Mouse (Mus musculus) ES-Bruce4 (cell line): ENCODE data around the gene Lysmd1. TPM values are rescaled to one million over a fixed set of nuclear protein-coding genes. Genes with fewer than 3 reads are reported as not detected.

ENCODE experiments used
- H3K27ac ChIP-seq: 2 replicates; pipeline ENCODE4 v1.5.1; 2012; ENCODE audit warnings: low read length, inconsistent platforms; ENCODE audit not compliant: insufficient read depth
- H3K27me3 ChIP-seq: 2 replicates; pipeline ENCODE4 v1.6.1; 2012; ENCODE audit warnings: mild to moderate bottlenecking, low read length, inconsistent platforms; ENCODE audit not compliant: control insufficient read depth, poor library complexity, insufficient read depth, severe bottlenecking
- H3K36me3 ChIP-seq: 2 replicates; pipeline ENCODE4 v1.6.1; 2012; ENCODE audit warnings: inconsistent platforms, mild to moderate bottlenecking, low read length, moderate library complexity; ENCODE audit not compliant: control insufficient read depth, poor library complexity, insufficient read depth, severe bottlenecking
- H3K4me1 ChIP-seq: one replicate; pipeline ENCODE4 v1.8.1; 2011; ENCODE audit warnings: low read length; ENCODE audit not compliant: control insufficient read depth, insufficient read depth
- H3K4me3 ChIP-seq: 2 replicates; pipeline ENCODE4 v1.5.1; 2011; ENCODE audit warnings: low read depth, mild to moderate bottlenecking, low read length
- H3K9ac ChIP-seq: 2 replicates; pipeline ENCODE4 v1.6.1; 2012; ENCODE audit warnings: low read depth, mild to moderate bottlenecking, inconsistent platforms; ENCODE audit not compliant: poor library complexity, severe bottlenecking
- H3K9me3 ChIP-seq: replicated peaks from 2 replicates; pipeline ENCODE4 v1.6.1; 2012; ENCODE audit warnings: mild to moderate bottlenecking, low read length, inconsistent platforms; ENCODE audit not compliant: control insufficient read depth, poor library complexity, insufficient read depth, severe bottlenecking
- CTCF ChIP-seq: IDR thresholded peaks from one replicate; pipeline ENCODE4 v1.8.1; 2011; ENCODE audit warnings: low read depth, low read length
- EP300 ChIP-seq: IDR thresholded peaks from 2 replicates; pipeline ENCODE4 v1.6.1; 2011; ENCODE audit warnings: low read depth, low read length; ENCODE audit not compliant: insufficient read depth
- POLR2A ChIP-seq: IDR thresholded peaks from one replicate; pipeline ENCODE4 v1.8.1; 2011; ENCODE audit warnings: low read length; ENCODE audit not compliant: insufficient read depth
- polyA plus RNA-seq: library from polyadenylated mRNA; stranded (reverse); fragments of >200 nt; gene quantifications from 2 replicates; pipeline ENCODE4 v1.2.4, GENCODE M21; 2011; ENCODE audit warnings: low read depth; ENCODE audit not compliant: missing spikeins, insufficient read depth, insufficient read length

The Lysmd1 gene
- 4.0 and 5.7 TPM in 2 replicates for polyA plus RNA-seq

DNA sequence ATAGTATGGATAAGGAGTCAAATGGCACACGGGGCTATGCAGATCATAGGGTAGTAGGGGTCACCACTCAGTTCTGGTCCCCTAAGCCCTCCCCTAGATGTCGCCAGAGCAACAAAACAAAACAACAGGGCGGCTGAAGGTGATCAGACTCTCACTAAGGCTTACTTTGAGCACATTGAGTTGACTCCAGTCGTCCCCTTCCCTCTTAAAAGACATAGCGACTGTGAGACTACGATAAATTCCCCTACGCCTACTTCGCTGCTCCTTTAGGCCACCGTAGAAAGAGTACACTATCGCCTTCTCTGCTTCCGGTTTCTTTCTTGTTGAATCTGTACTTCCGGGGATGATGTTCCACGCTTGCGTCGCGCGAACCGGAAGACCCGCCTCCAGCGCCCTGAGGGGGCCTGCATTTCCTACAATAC, at the start of gene Lysmd1, which contains the start of gene Scnm1:
TSS of gene Lysmd1 (plus strand) at position 409 of the 422 bp plus-strand sequence.
TSS of gene Scnm1 (minus strand) at position 332 of the 422 bp plus-strand sequence.
- H3K4me3 ChIP-seq: peak within 1 kb of the TSS; percentile 93
- no peaks in the 10 kb centered on the region for H3K27me3 ChIP-seq
- no peaks in the 10 kb centered on the region for H3K9me3 ChIP-seq
- peaks cover 2% of the 10 kb centered on the region for H3K4me1 ChIP-seq
- H3K27ac ChIP-seq: peak within 1 kb of the TSS; percentile 44
- TF ChIP-seq CTCF (peak; percentile 2), EP300 (no peak), POLR2A (no peak)
- H3K9ac ChIP-seq: peak within 1 kb of the TSS; percentile 69
- peaks cover 3% of the 10 kb centered on the region; the same call in 1 of the 2 replicates for H3K36me3 ChIP-seq

DNA sequence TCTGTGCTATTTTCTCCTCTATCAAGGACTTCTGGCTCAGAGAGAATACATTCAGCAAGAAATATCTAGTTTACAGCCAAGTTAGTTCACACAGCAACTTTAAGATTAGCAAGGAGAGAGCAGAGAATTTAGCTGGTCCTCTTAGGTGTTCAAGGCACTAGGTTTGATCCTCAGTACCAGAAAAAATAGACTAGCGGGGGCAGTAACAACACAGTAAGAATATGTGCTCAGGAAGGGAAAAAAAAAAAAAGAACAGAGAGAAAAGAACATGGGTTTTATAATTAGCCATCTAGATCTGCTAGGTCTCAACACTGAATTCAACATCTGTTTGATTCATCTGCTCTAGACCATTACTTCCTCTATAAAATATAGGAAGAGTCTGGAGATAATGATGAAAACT, 45.8 kb upstream of the Lysmd1 start:
- no peaks in the 10 kb centered on the region for H3K9me3 ChIP-seq
- H3K36me3 ChIP-seq: peaks cover 6% of the 10 kb centered on the region
- TF ChIP-seq EP300 (no peak), CTCF (no peak), POLR2A (no peak)
- H3K27ac ChIP-seq: no peak overlapping the region
- H3K4me3 ChIP-seq: no peak overlapping the region
- H3K9ac ChIP-seq: no peak overlapping the region
- no peaks in the 10 kb centered on the region for H3K27me3 ChIP-seq
- no peaks in the 10 kb centered on the region for H3K4me1 ChIP-seq

DNA sequence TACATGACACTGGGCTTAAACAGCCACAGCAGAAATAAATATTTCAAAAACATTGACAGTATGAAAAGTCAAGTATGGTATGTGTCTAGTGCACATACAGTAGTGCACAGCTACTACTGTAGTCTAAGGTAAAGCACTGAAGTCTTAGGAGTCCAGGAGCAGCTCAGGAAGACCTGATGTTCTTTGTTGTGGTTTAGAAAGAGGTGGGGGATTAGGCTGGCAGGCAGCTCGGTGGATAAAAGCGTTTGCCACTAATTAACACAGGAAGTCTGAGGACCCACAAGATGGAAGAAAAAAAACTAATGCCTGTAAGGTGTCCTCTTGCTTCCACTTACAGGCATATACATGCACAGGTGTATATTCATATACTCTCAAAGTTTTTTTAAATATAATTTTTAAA, 33.0 kb upstream of the Lysmd1 start:
- H3K27ac ChIP-seq: no peak overlapping the region
- H3K27me3 ChIP-seq: no peaks in the 10 kb centered on the region
- H3K4me1 ChIP-seq: no peaks in the 10 kb centered on the region
- H3K36me3 ChIP-seq: peaks cover 32% of the 10 kb centered on the region
- TF ChIP-seq EP300 (no peak), POLR2A (no peak), CTCF (no peak)
- no peak overlapping the region for H3K9ac ChIP-seq
- no peaks in the 10 kb centered on the region for H3K9me3 ChIP-seq
- no peak overlapping the region for H3K4me3 ChIP-seq

DNA sequence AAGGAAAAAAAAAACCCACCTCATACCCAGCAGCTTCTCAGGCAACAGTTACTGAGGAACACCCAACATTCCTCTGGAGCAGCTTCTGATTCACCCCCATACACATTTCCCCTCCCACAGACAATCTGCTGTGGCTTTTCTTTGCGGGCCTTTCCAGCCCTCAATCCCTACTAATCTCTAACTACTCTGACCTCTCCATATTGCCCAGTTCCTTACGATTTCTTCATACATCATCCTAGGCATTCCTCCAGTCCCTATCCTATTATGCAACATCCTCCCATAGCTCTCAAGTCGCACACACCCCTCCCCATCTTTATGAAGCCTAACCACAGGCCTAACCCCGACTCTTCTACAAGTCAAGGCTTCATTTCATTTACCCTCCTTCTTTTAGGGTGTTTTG, 28.8 kb upstream of the Lysmd1 start:
- H3K4me1 ChIP-seq: no peaks in the 10 kb centered on the region
- peak overlapping the region; percentile 94 for H3K9ac ChIP-seq
- TF ChIP-seq EP300 (no peak), CTCF (no peak), POLR2A (no peak)
- peaks cover 12% of the 10 kb centered on the region for H3K36me3 ChIP-seq
- H3K27me3 ChIP-seq: no peaks in the 10 kb centered on the region
- H3K4me3 ChIP-seq: peak overlapping the region; percentile 59
- no peak overlapping the region for H3K27ac ChIP-seq
- no peaks in the 10 kb centered on the region for H3K9me3 ChIP-seq

DNA sequence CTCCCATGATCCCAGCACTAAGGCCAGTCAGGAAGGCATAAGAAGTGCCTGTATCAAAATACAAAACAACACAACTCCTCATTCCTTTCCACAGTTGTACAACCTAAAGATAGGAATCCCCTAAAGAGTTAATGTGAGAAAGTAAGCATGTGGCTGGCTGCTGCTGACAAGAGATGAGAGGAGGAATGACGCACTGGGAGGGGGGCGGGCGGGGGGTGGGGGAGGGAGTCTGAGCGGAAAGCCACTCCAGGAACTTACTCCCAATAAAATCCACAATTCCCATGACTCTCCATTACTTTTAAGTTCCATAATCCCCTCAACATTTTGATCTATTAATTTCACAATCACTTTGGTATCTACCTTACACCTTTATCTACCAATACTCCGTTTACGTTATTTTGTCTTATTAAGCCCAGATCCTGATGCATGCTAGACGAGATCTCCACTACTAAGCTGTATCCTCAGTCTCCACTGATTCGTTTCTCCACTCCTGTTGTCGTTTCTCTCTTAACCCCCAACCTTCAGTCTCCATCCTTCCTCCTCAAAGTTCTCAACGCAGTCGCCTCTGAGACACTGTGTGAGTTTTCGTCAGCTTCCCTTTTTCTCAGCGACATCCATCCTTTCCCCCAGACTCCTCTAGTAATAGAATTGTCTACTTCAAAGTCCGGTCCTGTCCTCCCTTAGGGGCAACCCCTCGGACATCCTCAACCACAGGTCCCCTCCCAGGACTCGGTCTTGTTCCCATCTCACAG, 28.1 kb upstream of the Lysmd1 start:
- Histone ChIP-seq H3K9me3 (no peaks in the 10 kb centered on the region), H3K27me3 (no peaks in the 10 kb centered on the region), H3K9ac (peak overlapping the region; percentile 94), H3K4me1 (no peaks in the 10 kb centered on the region), H3K27ac (peak overlapping the region; percentile 64), H3K4me3 (peak overlapping the region; percentile 95), H3K36me3 (peaks cover 12% of the 10 kb centered on the region)
- TF ChIP-seq EP300 (no peak), CTCF (no peak), POLR2A (no peak)
